Mouse (Mus musculus) embryonic facial prominence, embryonic 10.5 days (tissue): ENCODE data around the gene Prkce. TPM values are rescaled to one million over a fixed set of nuclear protein-coding genes. Genes with fewer than 3 reads are reported as not detected.

Experiments used
- DNase-seq: peaks from one replicate; pipeline ENCODE4 v3.0.0-alpha.2; 2017; ENCODE audit warnings: low spot score
- H3K27ac ChIP-seq: fragments of 300-500 bp; sonication (generic); replicated peaks from 2 replicates; pipeline ENCODE4 v1.5.1; 2016; ENCODE audit warnings: mild to moderate bottlenecking
- H3K27me3 ChIP-seq: fragments of 300-500 bp; sonication (generic); replicated peaks from 2 replicates; pipeline ENCODE4 v1.6.1; 2016; ENCODE audit warnings: low read depth, mild to moderate bottlenecking; ENCODE audit not compliant: poor library complexity, severe bottlenecking
- H3K36me3 ChIP-seq: fragments of 300-500 bp; sonication (generic); replicated peaks from 2 replicates; pipeline ENCODE4 v1.6.1; 2016; ENCODE audit warnings: mild to moderate bottlenecking, moderate library complexity
- H3K4me1 ChIP-seq: fragments of 300-500 bp; sonication (generic); 2 replicates; pipeline ENCODE4 v1.6.1; 2016
- H3K4me3 ChIP-seq: fragments of 300-500 bp; sonication (generic); 2 replicates; pipeline ENCODE4 v1.5.1; 2016; ENCODE audit warnings: mild to moderate bottlenecking, moderate library complexity
- H3K9me3 ChIP-seq: fragments of 300-500 bp; sonication (generic); 2 replicates; pipeline ENCODE4 v1.6.1; 2016; ENCODE audit warnings: mild to moderate bottlenecking
- WGBS: fragments of 180-500 bp; shearing (Covaris S2); methylation state at CpG from one replicate; pipeline ENCODE4 v1.1.7; 2016; 5-methylcytosine and 5-hydroxymethylcytosine counted together
- polyA plus RNA-seq: library from polyadenylated mRNA; unstranded; fragments of >200 nt; fragmentation: Nextera tagmentation; extraction: Ambion mirVana; gene quantifications from 2 replicates; pipeline ENCODE4 v1.2.1, GENCODE M21; 2016

The Prkce gene
- polyA plus RNA-seq, 1 experiment from 2014 or later = 4.2 TPM

DNA sequence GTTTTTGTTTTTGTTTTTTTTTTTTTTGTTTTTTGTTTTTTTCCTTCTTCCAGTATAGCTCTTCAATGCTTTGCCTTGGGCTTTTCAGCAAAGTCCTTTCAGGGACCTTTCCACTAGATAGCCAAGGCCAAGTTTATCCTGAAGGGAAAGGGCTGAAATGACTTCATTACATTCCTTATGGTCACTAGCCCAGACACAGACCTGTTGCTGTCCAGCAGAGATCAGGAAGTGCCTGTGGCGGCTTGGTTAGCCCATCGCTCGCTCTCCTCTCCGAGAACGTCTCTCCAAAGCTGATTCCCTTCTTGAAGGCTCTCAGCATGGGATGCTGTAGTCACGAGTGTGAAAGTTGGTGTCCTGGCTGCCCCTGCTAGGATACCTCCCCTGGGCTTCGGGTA is 106.8 kb downstream of the Prkce start:
- no peaks in the 10 kb centered on the region for H3K36me3 ChIP-seq
- no peaks in the 10 kb centered on the region for H3K27me3 ChIP-seq
- no peaks in the 10 kb centered on the region for H3K9me3 ChIP-seq
- H3K4me1 ChIP-seq = peaks cover 59% of the 10 kb centered on the region
- H3K27ac ChIP-seq = no peak overlapping the region
- H3K4me3 ChIP-seq = no peak overlapping the region
- WGBS = 56% methylated on average over 7 of the region's 7 CpGs
- DNase-seq = no peak

DNA sequence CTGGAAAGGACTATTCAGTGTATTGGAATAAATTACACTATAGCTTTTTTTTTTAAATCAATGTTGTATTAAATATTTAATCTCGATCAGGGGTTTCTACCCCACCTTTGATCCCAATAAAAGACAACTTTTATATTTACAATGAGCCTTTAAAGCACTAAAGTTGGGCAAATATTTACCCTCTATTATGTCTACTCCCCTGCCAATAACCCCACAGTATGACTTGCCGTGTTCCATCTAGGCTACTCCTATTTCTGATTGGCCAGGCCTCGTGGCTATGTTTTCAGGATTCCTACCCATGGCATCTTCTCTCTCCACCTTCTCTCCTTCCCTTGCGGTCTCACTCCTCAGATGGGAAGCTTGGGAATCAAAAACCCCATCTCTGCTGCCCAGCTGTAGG is 108.8 kb downstream of the Prkce start:
- H3K4me1 ChIP-seq = peaks cover 64% of the 10 kb centered on the region
- DNase-seq = no peak

DNA sequence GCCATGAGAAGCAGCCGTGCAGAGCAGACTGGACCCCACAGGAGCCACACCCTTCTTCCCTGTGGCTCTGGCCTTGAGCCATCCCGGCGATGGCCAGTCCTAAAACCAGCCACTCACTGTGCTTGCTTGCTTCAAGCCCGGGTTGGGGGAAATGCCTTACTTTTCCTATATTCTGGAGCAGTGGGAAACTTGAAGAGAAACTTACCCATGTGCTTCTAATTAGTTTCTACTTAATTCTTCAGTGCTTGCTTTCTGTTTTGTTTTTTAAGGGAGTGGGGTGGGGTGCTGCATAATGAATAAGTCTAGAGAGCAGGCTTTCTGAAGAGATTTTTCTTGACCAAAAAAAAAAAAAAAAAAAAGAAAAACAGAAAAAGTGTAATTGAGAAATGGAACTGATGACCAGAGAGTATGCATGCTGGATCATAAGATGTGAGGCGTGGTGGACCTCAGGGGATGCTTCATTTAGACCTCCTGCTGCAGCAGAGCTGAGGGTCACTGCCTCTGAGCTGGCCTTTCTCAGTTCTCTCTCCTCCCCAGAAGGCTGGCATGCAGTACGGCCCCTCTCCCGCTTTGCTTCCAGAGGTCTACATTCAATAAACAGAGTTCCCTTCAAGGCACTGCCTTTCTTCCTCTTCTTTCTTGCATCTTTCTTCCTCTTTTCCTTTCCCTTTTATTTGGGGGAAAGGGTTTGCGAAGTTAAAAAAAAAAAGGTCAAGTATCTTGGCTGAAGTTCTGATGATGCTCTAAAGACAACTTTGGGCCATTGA is 109.6 kb downstream of the Prkce start:
- WGBS = 53% methylated on average over 8 of the region's 8 CpGs
- Histone ChIP-seq H3K4me3 (no peak overlapping the region), H3K9me3 (no peaks in the 10 kb centered on the region), H3K4me1 (peaks cover 56% of the 10 kb centered on the region), H3K27ac (peak overlapping the region; percentile 44; the same call in 1 of the 2 replicates), H3K36me3 (no peaks in the 10 kb centered on the region), H3K27me3 (no peaks in the 10 kb centered on the region)
- no peak for DNase-seq

More for the DNA sequence above, 108.8 kb downstream of the Prkce start:
- no peaks in the 10 kb centered on the region for H3K36me3 ChIP-seq
- no peak overlapping the region for H3K4me3 ChIP-seq
- 89% methylated on average over 4 of the region's 4 CpGs for WGBS
- no peaks in the 10 kb centered on the region for H3K27me3 ChIP-seq
- H3K9me3 ChIP-seq = no peaks in the 10 kb centered on the region
- no peak overlapping the region for H3K27ac ChIP-seq

DNA sequence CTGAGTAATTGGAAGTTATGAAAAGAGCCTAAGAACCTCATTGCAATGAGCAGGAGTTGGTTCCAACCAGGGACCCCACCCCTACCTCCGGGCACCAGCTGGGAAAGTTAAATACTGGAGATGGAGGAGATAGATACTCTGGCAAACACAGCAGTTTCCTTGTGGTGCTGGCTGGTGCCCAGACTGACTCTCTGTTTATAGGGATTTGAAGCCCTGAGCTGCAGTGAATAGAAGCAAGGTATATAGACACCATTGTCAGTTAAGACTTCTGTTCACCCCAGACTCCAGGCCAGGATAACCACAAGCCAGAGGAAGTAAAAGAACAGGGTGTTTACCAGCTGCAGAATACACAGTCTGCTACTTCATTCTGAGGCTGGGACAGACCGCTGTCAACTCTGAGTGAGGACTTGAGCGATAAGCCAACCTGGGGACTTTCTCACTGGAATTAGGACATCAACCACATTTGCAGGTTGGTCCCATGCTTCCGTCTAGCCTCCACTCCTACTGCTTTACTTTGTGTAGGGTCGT is 110.5 kb downstream of the Prkce start:
- Histone ChIP-seq H3K9me3 (no peaks in the 10 kb centered on the region), H3K27me3 (no peaks in the 10 kb centered on the region), H3K36me3 (no peaks in the 10 kb centered on the region), H3K27ac (no peak overlapping the region), H3K4me1 (peaks cover 53% of the 10 kb centered on the region), H3K4me3 (no peak overlapping the region)
- DNase-seq = no peak
- 88% methylated on average over 5 of the region's 5 CpGs for WGBS

DNA sequence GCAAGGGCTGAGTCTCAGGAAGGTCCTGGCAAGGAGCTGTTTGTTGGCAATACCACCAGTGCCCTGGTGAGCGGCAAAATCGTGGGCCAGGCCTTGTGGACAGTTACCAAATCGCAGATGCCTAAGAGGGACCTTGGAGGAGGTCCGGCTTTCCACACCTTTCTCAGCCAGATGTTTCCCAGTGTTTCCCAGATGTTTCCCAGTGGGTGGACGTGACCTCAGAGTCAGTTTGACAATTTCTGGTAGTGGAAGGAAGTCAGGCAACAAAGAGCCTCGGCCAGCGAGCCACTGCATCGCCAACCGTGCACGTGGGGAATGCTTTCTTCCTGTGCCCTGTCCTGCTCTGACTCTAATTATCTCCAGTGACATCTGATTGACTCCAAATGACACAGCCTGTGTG is 112.2 kb downstream of the Prkce start:
- peak; percentile 52 for DNase-seq
- Histone ChIP-seq H3K27ac (peak overlapping the region; percentile 73), H3K9me3 (no peaks in the 10 kb centered on the region), H3K4me3 (no peak overlapping the region), H3K36me3 (no peaks in the 10 kb centered on the region), H3K27me3 (no peaks in the 10 kb centered on the region), H3K4me1 (peaks cover 58% of the 10 kb centered on the region)
- WGBS = 39% methylated on average over 10 of the region's 10 CpGs

DNA sequence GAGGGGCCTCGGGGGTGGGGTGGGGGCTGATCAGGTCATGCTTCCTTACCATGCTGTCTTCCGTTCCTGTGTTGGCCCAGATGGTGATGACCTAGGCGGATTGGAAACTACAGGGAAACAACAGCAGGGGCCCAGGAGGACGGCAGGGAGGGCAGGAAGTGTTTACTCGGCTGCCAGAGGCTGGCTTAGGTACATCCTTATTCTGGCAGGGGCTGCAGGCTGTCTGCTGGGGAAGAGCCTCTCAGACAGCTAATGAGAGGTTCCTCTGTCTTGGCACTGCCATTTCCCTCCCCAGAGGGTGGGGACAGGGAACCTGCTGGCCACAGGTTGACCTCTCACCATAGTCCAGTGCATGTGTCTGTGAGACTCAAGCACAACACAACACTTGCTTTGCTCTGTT is 116.2 kb downstream of the Prkce start:
- Histone ChIP-seq H3K4me1 (peaks cover 45% of the 10 kb centered on the region), H3K27ac (peak overlapping the region; percentile 54), H3K9me3 (no peaks in the 10 kb centered on the region), H3K4me3 (no peak overlapping the region), H3K27me3 (no peaks in the 10 kb centered on the region), H3K36me3 (no peaks in the 10 kb centered on the region)
- 31% methylated on average over 5 of the region's 5 CpGs for WGBS
- no peak for DNase-seq

GRCm38 (mm10) chr17:86285058-86285457 is 117.5 kb downstream of the Prkce start:
- H3K27me3 ChIP-seq = no peaks in the 10 kb centered on the region
- 87% methylated on average over 5 of the region's 5 CpGs for WGBS
- no peaks in the 10 kb centered on the region for H3K9me3 ChIP-seq
- DNase-seq = no peak
- H3K36me3 ChIP-seq = no peaks in the 10 kb centered on the region
- H3K4me1 ChIP-seq = peaks cover 38% of the 10 kb centered on the region
- H3K27ac ChIP-seq = no peak overlapping the region
- no peak overlapping the region for H3K4me3 ChIP-seq

DNA sequence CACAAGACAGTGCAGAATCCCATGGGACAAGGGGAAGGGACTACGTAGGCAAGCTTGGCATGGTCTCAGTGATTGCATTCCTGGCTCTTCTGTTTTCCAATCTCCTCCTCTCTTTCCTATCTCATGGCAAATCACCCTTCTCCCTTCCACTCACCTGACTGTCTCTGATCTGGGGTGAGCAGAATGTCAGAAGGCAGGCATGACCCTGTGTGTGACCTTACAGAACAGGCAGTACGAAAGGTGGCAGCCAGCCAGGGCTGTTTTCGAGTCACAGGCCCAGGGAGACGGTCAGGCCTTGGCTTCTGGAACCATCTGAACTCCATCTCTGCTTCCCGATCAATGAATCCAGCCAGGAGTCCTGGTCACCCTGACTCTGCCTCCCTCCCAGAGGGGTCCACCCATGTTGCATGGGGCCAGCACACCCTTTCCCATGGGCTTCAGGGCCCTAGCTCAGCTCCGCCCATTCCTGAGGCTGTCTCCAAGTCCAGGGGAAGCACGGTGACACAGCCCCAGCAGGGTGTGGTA is 119.2 kb downstream of the Prkce start:
- Histone ChIP-seq H3K4me3 (no peak overlapping the region), H3K9me3 (no peaks in the 10 kb centered on the region), H3K36me3 (no peaks in the 10 kb centered on the region), H3K27ac (peak overlapping the region; percentile 10; the same call in 1 of the 2 replicates), H3K4me1 (peaks cover 25% of the 10 kb centered on the region), H3K27me3 (no peaks in the 10 kb centered on the region)
- WGBS = 82% methylated on average over 7 of the region's 7 CpGs
- no peak for DNase-seq

DNA sequence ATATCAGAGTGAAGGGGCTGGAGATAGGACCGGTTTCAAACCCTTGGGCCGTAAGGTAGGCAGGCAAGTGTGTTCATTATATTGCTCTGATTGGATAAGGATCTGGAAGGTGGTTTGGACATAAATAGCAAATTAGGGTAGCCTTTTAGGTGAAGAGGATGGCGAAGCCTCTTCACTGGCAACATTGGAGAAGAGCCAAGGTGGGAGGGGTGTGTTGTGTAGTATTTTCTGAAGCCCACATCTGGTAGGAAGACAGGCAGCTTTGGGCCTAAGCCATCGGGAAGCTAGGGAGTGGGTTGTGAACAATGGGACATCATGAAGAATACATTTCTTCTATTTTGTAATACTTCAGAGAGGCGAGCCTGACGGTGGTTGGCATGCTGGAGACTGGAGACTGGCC is 125.1 kb downstream of the Prkce start:
- Histone ChIP-seq H3K27me3 (no peaks in the 10 kb centered on the region), H3K9me3 (no peaks in the 10 kb centered on the region), H3K36me3 (no peaks in the 10 kb centered on the region), H3K4me3 (no peak overlapping the region), H3K4me1 (peaks cover 21% of the 10 kb centered on the region), H3K27ac (no peak overlapping the region)
- WGBS = 93% methylated on average over 6 of the region's 6 CpGs
- no peak for DNase-seq

DNA sequence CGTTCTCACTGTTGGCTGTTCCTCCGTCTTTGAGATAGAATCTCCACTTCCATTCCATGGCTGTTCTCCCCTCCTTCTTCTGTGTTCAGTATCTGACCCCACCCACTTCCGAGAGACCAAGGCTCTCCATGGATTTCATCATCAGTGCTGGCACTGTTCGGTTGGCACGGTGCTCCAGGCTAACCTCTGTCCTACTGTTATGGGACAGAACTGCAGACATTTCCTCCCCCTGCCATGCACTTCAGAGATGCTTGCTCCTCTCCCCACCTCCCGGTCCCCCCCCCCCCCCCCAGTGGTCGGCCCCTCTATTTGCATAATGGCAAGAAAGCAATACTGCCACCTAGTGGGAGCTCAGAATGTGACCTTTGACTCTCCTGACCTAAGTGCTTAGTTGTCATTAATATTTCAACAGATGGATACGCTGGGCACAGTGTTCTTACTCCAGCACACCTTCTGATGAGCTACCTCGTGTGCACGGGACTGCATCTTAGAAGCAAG is 125.7 kb downstream of the Prkce start:
- no peak overlapping the region for H3K27ac ChIP-seq
- DNase-seq = peak; percentile 64
- peaks cover 21% of the 10 kb centered on the region for H3K4me1 ChIP-seq
- peak overlapping the region; percentile 34; the same call in 1 of the 2 replicates for H3K4me3 ChIP-seq
- H3K9me3 ChIP-seq = no peaks in the 10 kb centered on the region
- whole genome bisulfite sequencing = 42% methylated on average over 10 of the region's 10 CpGs
- no peaks in the 10 kb centered on the region for H3K36me3 ChIP-seq
- no peaks in the 10 kb centered on the region for H3K27me3 ChIP-seq

DNA sequence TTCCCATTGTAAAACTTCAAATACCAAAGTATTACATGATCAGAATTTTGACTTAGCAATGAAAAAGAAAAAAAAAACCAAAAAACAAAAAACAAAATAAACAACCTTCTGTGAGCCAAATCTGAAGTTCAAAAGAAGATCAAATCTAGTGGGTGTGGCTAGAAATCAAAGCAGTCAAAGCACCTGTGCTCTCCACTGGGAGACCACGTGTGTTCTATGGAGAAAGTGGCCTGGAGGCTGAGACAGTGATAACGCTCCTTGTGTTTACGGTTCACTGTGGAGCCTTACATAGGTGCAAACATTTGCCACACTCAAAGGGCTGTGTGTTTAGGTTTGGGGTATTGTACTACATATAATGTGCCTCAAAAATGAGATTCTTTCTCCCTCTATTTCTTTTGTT is 132.0 kb downstream of the Prkce start:
- Histone ChIP-seq H3K27ac (no peak overlapping the region), H3K36me3 (no peaks in the 10 kb centered on the region), H3K4me1 (peaks cover 52% of the 10 kb centered on the region), H3K9me3 (no peaks in the 10 kb centered on the region), H3K4me3 (no peak overlapping the region), H3K27me3 (no peaks in the 10 kb centered on the region)
- DNase-seq = no peak
- 80% methylated on average over 3 of the region's 3 CpGs for whole genome bisulfite sequencing

GRCm38 (mm10) chr17:86300774-86301595 is 133.4 kb downstream of the Prkce start:
- Histone ChIP-seq H3K4me1 (peaks cover 53% of the 10 kb centered on the region), H3K27me3 (no peaks in the 10 kb centered on the region), H3K4me3 (peak overlapping the region; percentile 29; the same call in 1 of the 2 replicates), H3K36me3 (no peaks in the 10 kb centered on the region), H3K9me3 (no peaks in the 10 kb centered on the region), H3K27ac (peak overlapping the region; percentile 81)
- WGBS = 67% methylated on average over 22 of the region's 22 CpGs
- peak; percentile 41 for DNase-seq
